Mouse (Mus musculus): ENCODE measurements around the gene Asb13. TPM values are rescaled to one million over a fixed set of nuclear protein-coding genes. Genes with fewer than 3 reads are reported as not detected.
A peak's percentile ranks its signal among the peaks of the same experiment; 100 is the strongest.

The Asb13 gene
- polyA plus RNA-seq, 2 experiments, result 1.7 to 2.3 TPM

DNA sequence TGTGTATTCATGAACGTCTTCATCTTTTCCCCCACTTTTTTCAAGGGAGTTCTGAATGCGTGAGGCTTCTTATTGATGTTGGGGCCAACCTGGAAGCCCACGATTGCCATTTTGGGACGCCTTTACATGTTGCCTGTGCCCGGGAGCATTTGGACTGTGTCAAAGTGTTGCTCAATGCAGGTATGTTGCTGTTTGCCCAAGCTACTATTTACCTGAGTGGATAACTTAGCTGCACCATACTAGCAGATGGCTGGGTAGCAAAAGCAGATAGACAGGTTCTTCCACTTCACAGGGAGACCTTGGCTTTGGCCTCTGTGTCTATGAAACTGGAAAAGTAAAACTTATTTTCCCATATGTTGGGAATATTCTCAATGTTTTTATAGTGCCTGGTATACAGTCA is 11.0 kb downstream of the Asb13 start:
- TF ChIP-seq CTCF (IDR thresholded peaks at IDR 0.05; ENCODE audit: low read depth), result no peak
- TF ChIP-seq EP300 (IDR thresholded peaks at IDR 0.05; ENCODE audit: low read depth), result no peak
- 65% methylated on average over 5 of the region's 5 CpGs for WGBS (ENCODE audit: insufficient replicate concordance)

DNA sequence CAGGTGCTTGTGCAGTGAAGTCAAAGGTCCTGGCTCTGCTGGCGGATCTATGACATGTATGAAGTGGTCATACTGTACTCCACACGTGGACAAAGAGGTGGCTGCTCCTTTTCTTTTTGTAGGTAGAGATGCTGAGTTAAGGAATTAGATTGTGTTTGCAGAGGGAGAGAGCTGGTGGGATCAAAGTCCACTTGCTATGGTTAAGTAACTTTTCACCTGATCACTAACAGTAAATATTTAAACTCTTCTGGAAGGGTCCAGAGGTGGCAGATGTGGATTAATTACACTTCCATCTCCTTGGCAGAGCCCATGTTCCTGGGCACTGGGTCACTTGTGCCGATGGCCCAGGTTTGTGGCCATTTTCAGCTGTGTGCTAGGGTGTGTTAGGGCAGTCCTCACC is 12.1 kb downstream of the Asb13 start:
- peak; percentile 25; the same call in 1 of the 2 replicates for ATAC-seq (ENCODE audit: insufficient read depth)

More for the DNA sequence above, 11.0 kb downstream of the Asb13 start:
- no peak for DNase-seq (ENCODE audit: low read depth in 3 of 3, low spot score in 3 of 3)
- no peaks in the 10 kb centered on the region for H3K36me3 ChIP-seq (replicated peaks; ENCODE audit: control insufficient read depth, insufficient read depth, low read depth)
- 0 out of 2 replicates have a peak, but pooled peaks have one; percentile 37 for ATAC-seq (ENCODE audit: insufficient read depth)
- no peak overlapping the region for H3K4me2 ChIP-seq (ENCODE audit: low read depth)
- no peak overlapping the region for H3K4me3 ChIP-seq (ENCODE audit: insufficient read depth in 1 of 2, low read depth in 2 of 2, low read length in 2 of 2)
- H3K27ac ChIP-seq, result no peak overlapping the region
- no peaks in the 10 kb centered on the region for H3K27me3 ChIP-seq (ENCODE audit: control insufficient read depth, insufficient read depth, low read length)
- H3K9ac ChIP-seq (replicated peaks), result no peak overlapping the region
- peaks cover 0 to 8% of the 10 kb centered on the region in 2 experiments; a peak in 1 of 4 replicates for H3K4me1 ChIP-seq (replicated peaks; ENCODE audit: control insufficient read depth in 2 of 2, insufficient read depth in 2 of 2, low read length in 1 of 2)
- H3K9me3 ChIP-seq (ENCODE audit: control insufficient read depth, low read length), result no peaks in the 10 kb centered on the region

DNA sequence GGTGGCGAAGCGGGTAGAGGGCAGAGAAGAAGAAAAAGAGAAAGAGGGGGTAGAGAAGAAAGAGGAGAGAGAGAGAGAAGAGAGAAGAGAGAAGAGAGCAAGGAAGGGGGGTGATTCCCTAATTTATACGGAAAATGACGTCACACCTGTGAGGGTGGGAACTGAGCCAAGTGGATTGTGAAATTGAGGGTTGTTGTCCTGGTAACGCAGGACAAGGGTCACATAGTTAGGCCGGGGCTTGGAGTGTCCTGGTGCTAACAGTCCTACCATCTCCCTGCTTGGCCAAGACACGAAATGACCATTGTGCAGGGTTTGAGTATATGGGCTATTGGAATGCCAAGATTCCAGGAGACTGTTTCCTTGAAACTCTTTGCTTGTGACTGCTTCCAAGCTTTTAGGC is 12.7 kb downstream of the Asb13 start:
- TF ChIP-seq CTCF (IDR thresholded peaks at IDR 0.05; ENCODE audit: low read depth) (no peak), EP300 (IDR thresholded peaks at IDR 0.05; ENCODE audit: low read depth) (no peak)
- H3K9ac ChIP-seq (replicated peaks), result no peak overlapping the region
- 63% methylated on average over 7 of the region's 7 CpGs for WGBS (ENCODE audit: insufficient replicate concordance)
- H3K4me2 ChIP-seq (ENCODE audit: low read depth), result no peak overlapping the region
- H3K27me3 ChIP-seq (ENCODE audit: control insufficient read depth, insufficient read depth, low read length), result no peaks in the 10 kb centered on the region
- H3K9me3 ChIP-seq (ENCODE audit: control insufficient read depth, low read length), result no peaks in the 10 kb centered on the region
- no peak overlapping the region for H3K4me3 ChIP-seq (ENCODE audit: insufficient read depth in 1 of 2, low read depth in 2 of 2, low read length in 2 of 2)
- H3K36me3 ChIP-seq (replicated peaks; ENCODE audit: control insufficient read depth, insufficient read depth, low read depth), result no peaks in the 10 kb centered on the region
- peaks cover 0 to 8% of the 10 kb centered on the region in 2 experiments; a peak in 1 of 4 replicates for H3K4me1 ChIP-seq (replicated peaks; ENCODE audit: control insufficient read depth in 2 of 2, insufficient read depth in 2 of 2, low read length in 1 of 2)
- peak; percentile 55; the same call in 1 of the 2 replicates for ATAC-seq (ENCODE audit: insufficient read depth)
- no peak overlapping the region for H3K27ac ChIP-seq
- no peak for DNase-seq (ENCODE audit: low read depth in 3 of 3, low spot score in 3 of 3)

More for the DNA sequence above, 12.1 kb downstream of the Asb13 start:
- no peaks in the 10 kb centered on the region for H3K27me3 ChIP-seq (ENCODE audit: control insufficient read depth, insufficient read depth, low read length)
- TF ChIP-seq CTCF (IDR thresholded peaks at IDR 0.05; ENCODE audit: low read depth) (no peak), EP300 (IDR thresholded peaks at IDR 0.05; ENCODE audit: low read depth) (no peak)
- H3K4me2 ChIP-seq (ENCODE audit: low read depth), result no peak overlapping the region
- no peak overlapping the region for H3K9ac ChIP-seq (replicated peaks)
- H3K9me3 ChIP-seq (ENCODE audit: control insufficient read depth, low read length), result no peaks in the 10 kb centered on the region
- H3K4me1 ChIP-seq (replicated peaks; ENCODE audit: control insufficient read depth in 2 of 2, insufficient read depth in 2 of 2, low read length in 1 of 2), result peaks cover 0 to 8% of the 10 kb centered on the region in 2 experiments; a peak in 1 of 4 replicates
- H3K4me3 ChIP-seq (ENCODE audit: insufficient read depth in 1 of 2, low read depth in 2 of 2, low read length in 2 of 2), result no peak overlapping the region
- WGBS (ENCODE audit: insufficient replicate concordance), result 40% methylated on average over 3 of the region's 3 CpGs
- H3K27ac ChIP-seq, result no peak overlapping the region
- H3K36me3 ChIP-seq (replicated peaks; ENCODE audit: control insufficient read depth, insufficient read depth, low read depth), result no peaks in the 10 kb centered on the region
- no peak for DNase-seq (ENCODE audit: low read depth in 3 of 3, low spot score in 3 of 3)

DNA sequence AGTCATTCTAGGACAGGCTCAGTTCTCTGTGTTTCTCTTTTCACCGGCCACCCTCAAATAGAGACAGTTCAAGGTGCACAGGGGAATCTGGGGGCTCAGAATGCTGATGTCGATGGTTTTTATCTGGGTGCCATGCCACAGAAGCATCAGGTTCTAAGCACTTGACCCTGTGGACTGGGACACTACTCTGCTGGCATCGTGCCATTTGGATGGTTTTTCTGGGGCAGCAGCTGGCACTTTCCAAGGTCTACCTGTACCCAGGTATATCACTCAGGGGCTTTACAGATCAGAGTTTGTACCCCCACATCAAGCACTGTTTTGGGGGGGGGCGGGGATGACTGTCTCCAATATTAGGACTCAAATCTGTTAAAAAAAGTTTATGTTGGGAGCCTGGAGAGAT is 16.7 kb downstream of the Asb13 start:
- Histone ChIP-seq H3K9me3 (ENCODE audit: control insufficient read depth, low read length) (no peaks in the 10 kb centered on the region), H3K36me3 (replicated peaks; ENCODE audit: control insufficient read depth, insufficient read depth, low read depth) (no peaks in the 10 kb centered on the region), H3K4me1 (replicated peaks; ENCODE audit: control insufficient read depth in 2 of 2, insufficient read depth in 2 of 2, low read length in 1 of 2) (peaks cover 0 to 5% of the 10 kb centered on the region in 2 experiments; a peak in 1 of 4 replicates), H3K27me3 (ENCODE audit: control insufficient read depth, insufficient read depth, low read length) (no peaks in the 10 kb centered on the region), H3K4me2 (ENCODE audit: low read depth) (no peak overlapping the region), H3K9ac (replicated peaks) (no peak overlapping the region), H3K4me3 (ENCODE audit: insufficient read depth in 1 of 2, low read depth in 2 of 2, low read length in 2 of 2) (no peak overlapping the region), H3K27ac (no peak overlapping the region)
- TF ChIP-seq CTCF (IDR thresholded peaks at IDR 0.05; ENCODE audit: low read depth) (no peak), EP300 (IDR thresholded peaks at IDR 0.05; ENCODE audit: low read depth) (no peak)
- no peak for DNase-seq (ENCODE audit: low read depth in 3 of 3, low spot score in 3 of 3)
- 67% methylated on average over 4 of the region's 4 CpGs for WGBS (ENCODE audit: insufficient replicate concordance)
- no peak for ATAC-seq (ENCODE audit: insufficient read depth)

- Histone ChIP-seq H3K9me3 (ENCODE audit: control insufficient read depth, low read length) (no peaks in the 10 kb centered on the region), H3K27ac (no peak overlapping the region), H3K9ac (replicated peaks) (no peak overlapping the region; the same call in 1 of the 2 replicates), H3K4me3 (ENCODE audit: insufficient read depth in 1 of 2, low read depth in 2 of 2, low read length in 2 of 2) (no peak overlapping the region), H3K4me1 (replicated peaks; ENCODE audit: control insufficient read depth in 2 of 2, insufficient read depth in 2 of 2, low read length in 1 of 2) (no peaks in the 10 kb centered on the region), H3K4me2 (ENCODE audit: low read depth) (no peak overlapping the region), H3K36me3 (replicated peaks; ENCODE audit: control insufficient read depth, insufficient read depth, low read depth) (no peaks in the 10 kb centered on the region), H3K27me3 (ENCODE audit: control insufficient read depth, insufficient read depth, low read length) (no peaks in the 10 kb centered on the region)
- TF ChIP-seq CTCF (IDR thresholded peaks at IDR 0.05; ENCODE audit: low read depth) (no peak), EP300 (IDR thresholded peaks at IDR 0.05; ENCODE audit: low read depth) (no peak)
- WGBS (ENCODE audit: insufficient replicate concordance), result 68% methylated on average over 2 of the region's 2 CpGs
- no peak for ATAC-seq (ENCODE audit: insufficient read depth)
- DNase-seq (ENCODE audit: low read depth in 3 of 3, low spot score in 3 of 3), result no peak
These were observed 20.6 kb downstream of the Asb13 start for GRCm38 (mm10) chr13:3654432-3654831.
